Mouse (Mus musculus) liver, embryonic 15.5 days (tissue): ENCODE data around the gene Bbip1. TPM values are rescaled to one million over a fixed set of nuclear protein-coding genes. Genes with fewer than 3 reads are reported as not detected.
A peak's percentile ranks its signal among the peaks of the same experiment; 100 is the strongest.

Source experiments
- ATAC-seq: fragments of 200-750 bp; cut with Nextera tagmentation; 2 replicates; pipeline ENCODE4 v1.8.0; 2017; ENCODE audit warnings: moderate number of reproducible peaks, mild to moderate bottlenecking, moderate library complexity; ENCODE audit not compliant: insufficient read depth
- H3K27ac ChIP-seq: fragments of 300-500 bp; sonication (generic); replicated peaks from 2 replicates; pipeline ENCODE4 v1.5.1; 2015; ENCODE audit warnings: mild to moderate bottlenecking, inconsistent platforms
- H3K27me3 ChIP-seq: fragments of 300-500 bp; sonication (generic); 2 replicates; pipeline ENCODE4 v1.6.1; 2015; ENCODE audit warnings: mild to moderate bottlenecking, inconsistent platforms
- H3K36me3 ChIP-seq: fragments of 300-500 bp; sonication (generic); replicated peaks from 2 replicates; pipeline ENCODE4 v1.6.1; 2015; ENCODE audit warnings: moderate library complexity, mild to moderate bottlenecking, inconsistent platforms
- H3K4me1 ChIP-seq: fragments of 300-500 bp; sonication (generic); replicated peaks from 2 replicates; pipeline ENCODE4 v1.6.1; 2015; ENCODE audit warnings: inconsistent platforms
- H3K4me2 ChIP-seq: fragments of 300-500 bp; sonication (generic); 2 replicates; pipeline ENCODE4 v1.6.1; 2015; ENCODE audit warnings: moderate library complexity, mild to moderate bottlenecking, inconsistent platforms
- H3K4me3 ChIP-seq: fragments of 300-500 bp; sonication (generic); replicated peaks from 2 replicates; pipeline ENCODE4 v1.5.1; 2015; ENCODE audit warnings: mild to moderate bottlenecking, inconsistent platforms
- H3K9ac ChIP-seq: fragments of 300-500 bp; sonication (generic); 2 replicates; pipeline ENCODE4 v1.6.1; 2015; ENCODE audit warnings: moderate library complexity, mild to moderate bottlenecking, inconsistent platforms
- H3K9me3 ChIP-seq: fragments of 300-500 bp; sonication (generic); replicated peaks from 2 replicates; pipeline ENCODE4 v1.6.1; 2016; ENCODE audit warnings: inconsistent platforms
- WGBS: fragments of 180-500 bp; shearing (Covaris S2); methylation state at CpG from one replicate; pipeline ENCODE4 v1.1.7; 2015; ENCODE audit warnings: mixed read lengths; ENCODE audit not compliant: insufficient replicate concordance; 5-methylcytosine and 5-hydroxymethylcytosine counted together
- polyA plus RNA-seq: library from polyadenylated mRNA; unstranded; fragments of >200 nt; fragmentation: Nextera tagmentation; extraction: Ambion mirVana; gene quantifications from 2 replicates; pipeline ENCODE4 v1.2.1, GENCODE M21; 2015

The Bbip1 gene
- polyA plus RNA-seq, 1 experiment from 2014 or later = 37.6 TPM

GRCm38 (mm10) chr19:53899941-53900610 is 44.4 kb downstream of the Bbip1 start:
- H3K4me2 ChIP-seq = no peak overlapping the region
- peaks cover 57% of the 10 kb centered on the region for H3K4me1 ChIP-seq
- WGBS = 67% methylated on average over 14 of the region's 14 CpGs
- no peak overlapping the region for H3K9ac ChIP-seq
- H3K27me3 ChIP-seq = no peaks in the 10 kb centered on the region
- H3K36me3 ChIP-seq = no peaks in the 10 kb centered on the region
- 0 out of 2 replicates have a peak overlapping the region, but pooled peaks have one; percentile 16 for H3K27ac ChIP-seq
- no peak for ATAC-seq
- H3K9me3 ChIP-seq = no peaks in the 10 kb centered on the region
- no peak overlapping the region for H3K4me3 ChIP-seq

GRCm38 (mm10) chr19:53898970-53899900 is 45.2 kb downstream of the Bbip1 start:
- Histone ChIP-seq H3K9me3 (no peaks in the 10 kb centered on the region), H3K4me1 (peaks cover 57% of the 10 kb centered on the region), H3K4me2 (no peak overlapping the region), H3K9ac (no peak overlapping the region), H3K36me3 (no peaks in the 10 kb centered on the region), H3K4me3 (no peak overlapping the region), H3K27me3 (no peaks in the 10 kb centered on the region), H3K27ac (no peak overlapping the region)
- WGBS = 77% methylated on average over 25 of the region's 25 CpGs
- no peak for ATAC-seq

GRCm38 (mm10) chr19:53898498-53898897 is 45.9 kb downstream of the Bbip1 start:
- Histone ChIP-seq H3K4me2 (no peak overlapping the region), H3K36me3 (no peaks in the 10 kb centered on the region), H3K4me1 (peaks cover 62% of the 10 kb centered on the region), H3K9me3 (no peaks in the 10 kb centered on the region), H3K9ac (no peak overlapping the region), H3K27me3 (no peaks in the 10 kb centered on the region), H3K27ac (no peak overlapping the region; the same call in 1 of the 2 replicates), H3K4me3 (no peak overlapping the region)
- no peak for ATAC-seq
- WGBS = 73% methylated on average over 4 of the region's 4 CpGs

- no peak overlapping the region for H3K27ac ChIP-seq
- H3K4me1 ChIP-seq = peaks cover 67% of the 10 kb centered on the region
- WGBS = 79% methylated on average over 5 of the region's 5 CpGs
These were observed 46.4 kb downstream of the Bbip1 start for GRCm38 (mm10) chr19:53898046-53898445.

GRCm38 (mm10) chr19:53894538-53895121 is 49.8 kb downstream of the Bbip1 start:
- Histone ChIP-seq H3K36me3 (no peaks in the 10 kb centered on the region), H3K4me3 (no peak overlapping the region), H3K4me2 (no peak overlapping the region), H3K27me3 (no peaks in the 10 kb centered on the region), H3K4me1 (peaks cover 76% of the 10 kb centered on the region), H3K27ac (peak overlapping the region; percentile 84), H3K9me3 (no peaks in the 10 kb centered on the region), H3K9ac (0 out of 2 replicates have a peak overlapping the region, but pooled peaks have one; percentile 22)
- WGBS = 39% methylated on average over 12 of the region's 12 CpGs
- peak; percentile 45; the same call in 1 of the 2 replicates for ATAC-seq

More at GRCm38 (mm10) chr19:53898046-53898445, 46.4 kb downstream of the Bbip1 start:
- no peak for ATAC-seq
- H3K9ac ChIP-seq = no peak overlapping the region
- H3K9me3 ChIP-seq = no peaks in the 10 kb centered on the region
- no peaks in the 10 kb centered on the region for H3K27me3 ChIP-seq
- no peak overlapping the region for H3K4me2 ChIP-seq
- H3K36me3 ChIP-seq = no peaks in the 10 kb centered on the region
- no peak overlapping the region for H3K4me3 ChIP-seq

- ATAC-seq = no peak
- Histone ChIP-seq H3K4me2 (peak overlapping the region; percentile 14; the same call in 1 of the 2 replicates), H3K27me3 (no peaks in the 10 kb centered on the region), H3K36me3 (no peaks in the 10 kb centered on the region), H3K4me3 (no peak overlapping the region), H3K9me3 (no peaks in the 10 kb centered on the region), H3K27ac (peak overlapping the region; percentile 84), H3K9ac (peak overlapping the region; percentile 22; the same call in 1 of the 2 replicates), H3K4me1 (peaks cover 80% of the 10 kb centered on the region)
- WGBS = 20% methylated on average over 3 of the region's 3 CpGs
These were observed 50.7 kb downstream of the Bbip1 start for GRCm38 (mm10) chr19:53893711-53894171.

GRCm38 (mm10) chr19:53892838-53893359 is 51.5 kb downstream of the Bbip1 start:
- H3K27me3 ChIP-seq = no peaks in the 10 kb centered on the region
- ATAC-seq = no peak
- no peaks in the 10 kb centered on the region for H3K36me3 ChIP-seq
- WGBS = 20% methylated on average over 9 of the region's 9 CpGs
- H3K4me3 ChIP-seq = no peak overlapping the region
- H3K4me1 ChIP-seq = peaks cover 82% of the 10 kb centered on the region
- H3K9me3 ChIP-seq = no peaks in the 10 kb centered on the region
- H3K27ac ChIP-seq = peak overlapping the region; percentile 84
- no peak overlapping the region for H3K4me2 ChIP-seq
- no peak overlapping the region for H3K9ac ChIP-seq

GRCm38 (mm10) chr19:53892061-53892460 is 52.4 kb downstream of the Bbip1 start, which contains the start of gene Pdcd4:
Pdcd4 (plus strand) TSS chr19:53892231.
- H3K4me3 ChIP-seq = no peak within 1 kb of the TSS
- no peak within 1 kb of the TSS for H3K9ac ChIP-seq
- peak within 1 kb of the TSS; percentile 84 for H3K27ac ChIP-seq
- WGBS = 34% methylated on average over 3 of the region's 3 CpGs
- no peaks in the 10 kb centered on the region for H3K36me3 ChIP-seq
- peaks cover 90% of the 10 kb centered on the region for H3K4me1 ChIP-seq
- no peaks in the 10 kb centered on the region for H3K27me3 ChIP-seq
- no peaks in the 10 kb centered on the region for H3K9me3 ChIP-seq
- peak within 1 kb of the TSS; percentile 18 for H3K4me2 ChIP-seq
- no peak for ATAC-seq

GRCm38 (mm10) chr19:53891569-53891968 is 52.9 kb downstream of the Bbip1 start:
- H3K27ac ChIP-seq = peak overlapping the region; percentile 84
- no peaks in the 10 kb centered on the region for H3K36me3 ChIP-seq
- peaks cover 95% of the 10 kb centered on the region for H3K4me1 ChIP-seq
- H3K27me3 ChIP-seq = no peaks in the 10 kb centered on the region
- no peaks in the 10 kb centered on the region for H3K9me3 ChIP-seq
- ATAC-seq = peak; percentile 22; the same call in 1 of the 2 replicates
- H3K9ac ChIP-seq = no peak overlapping the region
- H3K4me3 ChIP-seq = no peak overlapping the region
- peak overlapping the region; percentile 18; the same call in 1 of the 2 replicates for H3K4me2 ChIP-seq
- 46% methylated on average over 2 of the region's 2 CpGs for WGBS

- H3K4me2 ChIP-seq = peak overlapping the region; percentile 18
- peaks cover 93% of the 10 kb centered on the region for H3K4me1 ChIP-seq
- no peak for ATAC-seq
These were observed 53.6 kb downstream of the Bbip1 start for GRCm38 (mm10) chr19:53890781-53891251.

More at GRCm38 (mm10) chr19:53890781-53891251, 53.6 kb downstream of the Bbip1 start:
- Histone ChIP-seq H3K27ac (peak overlapping the region; percentile 84), H3K4me3 (no peak overlapping the region), H3K36me3 (no peaks in the 10 kb centered on the region), H3K9ac (no peak overlapping the region), H3K9me3 (no peaks in the 10 kb centered on the region), H3K27me3 (no peaks in the 10 kb centered on the region)
- 31% methylated on average over 5 of the region's 5 CpGs for WGBS
